Mouse (Mus musculus) urinary bladder, postnatal 36 days (tissue): ENCODE measurements around the gene Zdhhc20.
"Not testable (repeated sequence)": the region's sequence is repeated elsewhere in the genome, so short reads cannot be mapped to it uniquely, and the experiment has no call there.

ENCODE experiments used
- DNase-seq, 2 experiments: peaks; one replicate each; pipeline ENCODE4 v3.0.0; 2022; ENCODE audit warnings: low spot score in 2 of 2, mixed read lengths in 1 of 2

Gene Zdhhc20

DNA sequence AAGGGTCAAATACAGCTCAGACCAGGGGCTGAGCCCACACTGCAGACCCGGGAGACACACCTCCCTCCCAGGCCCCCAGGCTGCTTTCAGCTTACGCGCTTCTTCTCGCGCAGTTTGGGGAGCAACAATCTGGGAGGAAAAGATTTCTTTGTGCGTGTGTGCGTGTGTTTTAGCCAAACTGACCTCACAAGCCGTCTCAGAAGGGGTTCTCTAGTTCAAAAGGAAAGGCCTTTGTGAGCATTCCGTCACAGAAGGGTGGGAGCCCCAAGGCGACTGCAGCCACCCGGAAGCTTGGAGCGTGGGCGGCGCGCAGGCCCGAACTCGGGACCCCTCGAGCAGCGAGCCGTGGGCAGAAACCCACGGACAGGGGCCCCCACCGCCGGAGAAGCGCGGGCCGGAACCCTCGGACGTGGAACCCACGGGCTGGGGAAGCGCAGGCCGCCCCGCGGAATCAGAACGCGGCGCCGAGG is 500 bp downstream of the Zdhhc20 start:
- DNase-seq: peak in 1 of 2 experiments; percentile 11

DNA sequence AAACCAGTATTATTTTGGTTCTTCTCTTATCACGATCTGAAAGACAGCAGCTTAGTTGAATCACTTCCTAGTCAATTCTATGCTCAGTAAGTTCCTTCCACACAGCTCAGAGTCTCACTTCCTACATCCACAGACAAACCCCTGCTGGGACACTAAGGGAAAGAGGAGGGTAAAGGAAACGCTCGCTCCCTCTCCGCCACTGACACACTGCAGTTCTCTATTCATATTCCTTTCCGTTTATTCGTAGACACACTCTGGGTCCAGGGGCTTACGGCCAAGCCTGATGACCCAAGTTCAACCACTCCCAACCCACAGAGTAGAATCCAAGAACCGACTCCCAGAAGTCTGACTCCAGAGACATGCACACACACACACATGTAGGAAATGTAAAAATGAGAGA is 2.9 kb downstream of the Zdhhc20 start:
- DNase-seq: peak in 1 of 2 experiments; percentile 22

DNA sequence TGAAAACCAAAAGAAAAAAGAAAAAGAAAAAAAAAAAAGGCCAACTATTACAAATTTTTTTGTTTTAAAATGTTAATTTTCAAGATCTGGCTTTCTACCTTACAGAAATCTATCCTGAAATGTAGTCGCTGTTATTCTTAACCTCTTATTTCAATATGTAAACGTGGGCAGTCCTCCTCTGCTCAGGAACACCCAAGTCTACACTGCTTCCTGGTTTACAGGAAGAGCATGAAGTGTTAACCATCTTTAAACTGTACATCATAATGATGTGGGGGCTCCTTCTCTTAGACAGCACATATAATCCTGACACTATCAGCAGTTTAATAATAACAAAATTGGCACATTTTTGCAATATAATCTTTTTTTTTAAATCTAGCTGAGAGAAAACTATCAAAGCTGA is 4.0 kb downstream of the Zdhhc20 start:
- DNase-seq: no peak

DNA sequence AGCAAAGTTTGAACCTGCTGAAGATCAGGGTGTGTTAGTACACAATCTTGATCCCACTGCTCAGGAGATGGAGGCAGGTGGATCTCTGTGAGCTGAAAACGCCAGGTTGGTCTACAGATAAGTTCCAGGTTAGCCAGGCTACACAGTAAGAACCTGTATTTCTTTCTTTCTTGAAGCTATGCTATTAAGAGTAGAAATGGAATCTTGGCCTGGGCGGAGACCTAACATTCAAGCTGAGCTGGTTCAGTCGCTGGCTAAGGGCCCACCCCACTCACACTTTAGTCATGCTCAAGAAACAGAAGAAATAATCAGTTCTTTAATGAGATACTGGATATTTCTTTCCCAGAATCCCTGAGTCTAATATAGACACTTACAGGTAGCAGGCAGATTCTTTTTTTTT is 6.7 kb downstream of the Zdhhc20 start:
- DNase-seq: peak; percentile 32 to 60

DNA sequence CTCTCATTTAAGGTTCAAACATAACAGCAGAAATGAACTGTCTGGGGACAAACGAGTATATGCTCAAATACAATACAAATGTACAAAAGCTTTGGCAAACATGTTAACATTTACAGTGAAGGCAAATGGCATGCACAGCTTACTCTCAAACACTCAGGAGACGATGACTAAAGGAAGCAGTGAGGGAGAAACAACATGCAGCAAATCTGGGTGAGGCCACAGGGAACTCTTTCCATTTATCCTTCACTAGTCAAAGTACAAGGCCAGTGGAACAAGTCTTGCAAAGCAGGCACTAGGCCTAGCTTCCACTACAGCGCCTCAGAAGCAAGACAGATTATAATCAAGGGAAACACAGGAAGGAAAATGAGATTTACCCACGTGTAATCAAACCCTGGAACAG is 7.4 kb downstream of the Zdhhc20 start:
- DNase-seq: no peak

DNA sequence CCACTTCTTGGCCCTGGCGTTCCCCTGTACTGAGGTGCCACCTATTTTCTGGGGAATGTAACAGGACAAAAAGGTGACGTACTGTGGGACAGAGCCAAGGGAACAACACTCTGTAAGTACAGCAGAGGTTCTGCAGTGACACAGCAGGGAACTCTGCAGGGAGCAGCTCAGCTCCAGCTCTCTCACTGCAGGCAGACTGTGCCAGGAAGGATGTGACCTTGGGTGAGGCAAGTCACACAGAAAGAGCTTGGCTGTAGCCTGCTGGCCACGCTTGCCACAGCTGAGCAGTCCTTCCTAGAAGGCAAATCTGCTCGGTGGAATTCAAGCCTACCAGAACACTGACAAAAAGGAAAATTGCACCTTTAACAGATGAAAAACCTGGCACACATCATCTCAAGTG is 8.3 kb downstream of the Zdhhc20 start:
- peak; percentile 34 to 72 for DNase-seq

DNA sequence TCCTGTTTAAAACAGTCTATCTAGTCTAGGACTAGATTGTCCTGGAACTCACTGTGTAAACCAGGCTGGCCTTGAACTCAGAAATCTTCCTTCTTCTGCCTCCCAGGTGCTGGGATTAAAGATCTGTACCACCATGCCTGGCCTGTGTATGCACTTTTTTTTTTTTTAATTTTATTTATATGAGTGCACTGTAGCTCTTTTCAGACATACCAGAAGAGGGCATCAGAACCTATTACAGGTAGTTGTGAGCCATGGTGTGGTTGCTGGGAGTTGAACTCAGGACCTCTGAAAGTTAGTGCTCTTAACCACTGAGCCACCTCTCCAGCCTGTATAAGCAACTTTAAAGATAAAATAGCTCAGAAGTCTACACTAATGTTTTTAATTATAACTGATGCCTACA is 9.0 kb downstream of the Zdhhc20 start:
- no peak for DNase-seq

DNA sequence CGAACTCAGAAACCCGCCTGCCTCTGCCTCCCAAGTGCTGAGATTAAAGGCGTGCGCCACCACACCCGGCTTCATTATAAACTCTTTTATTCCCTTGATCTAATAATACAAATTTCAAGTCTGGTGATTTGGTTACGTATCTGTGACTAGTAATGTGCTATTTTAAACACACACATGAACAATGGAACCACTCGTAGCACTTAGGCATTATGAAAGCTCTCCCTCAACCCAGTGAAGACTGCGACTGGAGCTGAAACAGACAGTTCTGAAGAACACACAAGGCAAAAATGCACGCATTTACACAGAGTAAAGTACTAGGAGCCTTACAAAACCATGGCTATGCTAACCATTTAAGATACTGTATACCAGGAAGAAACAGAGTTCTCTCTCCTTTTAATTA is 12.2 kb downstream of the Zdhhc20 start:
- DNase-seq: no peak

DNA sequence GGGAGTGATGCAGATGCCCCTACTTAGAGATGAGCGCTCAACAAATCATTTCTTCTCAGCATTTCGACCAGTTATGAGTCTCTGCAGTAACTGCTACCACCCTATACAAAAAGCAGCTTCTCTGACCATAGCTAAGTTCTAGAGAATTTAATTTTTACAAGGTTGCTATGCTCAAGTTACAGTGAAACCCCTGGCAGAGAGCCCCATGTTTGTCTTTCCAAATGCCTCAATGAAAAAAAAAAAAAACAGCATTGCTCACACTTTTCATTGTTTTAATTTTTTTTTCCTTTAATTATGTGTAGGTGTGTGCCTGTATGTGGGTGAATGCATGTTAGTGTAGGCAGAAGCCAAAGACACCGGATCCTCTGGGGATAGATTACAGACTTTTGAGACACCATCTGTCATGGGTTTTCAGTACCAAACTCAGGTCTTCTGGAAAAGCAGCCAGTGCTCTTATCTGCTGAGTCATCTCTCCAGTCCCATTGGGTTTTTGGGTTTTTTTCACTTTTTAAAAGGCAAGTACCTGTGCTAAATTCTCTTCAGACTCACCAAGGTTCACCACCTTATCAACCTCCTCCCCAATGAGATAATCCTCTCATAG is 23.3 kb downstream of the Zdhhc20 start:
- DNase-seq: no peak

DNA sequence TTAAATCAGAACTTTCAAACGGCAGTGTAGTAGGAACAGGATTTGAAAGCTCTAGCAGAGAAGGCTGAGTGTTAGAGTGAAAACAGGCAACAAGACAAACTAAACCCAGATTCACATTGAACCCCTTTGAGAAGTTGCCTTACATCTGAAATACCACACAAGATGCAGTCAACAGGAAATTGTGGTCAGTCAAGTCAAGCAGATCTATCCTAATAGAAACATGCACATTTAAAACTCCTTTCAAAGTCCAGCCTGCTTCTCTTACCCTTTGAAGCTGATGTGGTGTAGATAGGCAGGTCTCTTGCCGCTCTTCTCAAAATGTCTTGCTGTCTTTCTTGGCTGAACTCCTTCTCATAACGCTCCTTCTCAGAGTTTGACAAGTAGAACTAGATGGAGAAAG is 24.8 kb downstream of the Zdhhc20 start:
- DNase-seq: no peak

DNA sequence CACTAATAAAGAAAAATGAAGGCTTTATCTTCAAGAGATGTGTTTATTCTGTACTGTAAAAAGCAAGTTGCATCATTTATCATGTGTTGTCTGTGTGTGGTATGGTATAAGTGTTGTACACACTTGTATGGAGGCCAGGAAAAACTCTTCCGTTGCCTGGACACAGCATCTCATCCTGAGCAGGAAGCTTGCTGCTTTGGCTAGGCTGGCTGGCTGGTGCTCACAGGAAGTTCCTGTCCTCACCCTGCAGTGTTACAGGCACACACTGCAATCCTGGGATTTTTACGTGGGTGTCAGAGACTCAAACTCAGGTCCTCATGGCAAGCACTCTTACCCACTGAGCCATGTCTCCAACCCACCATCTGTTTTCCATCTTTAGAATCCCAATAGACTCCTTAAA is 26.9 kb downstream of the Zdhhc20 start:
- no peak for DNase-seq

DNA sequence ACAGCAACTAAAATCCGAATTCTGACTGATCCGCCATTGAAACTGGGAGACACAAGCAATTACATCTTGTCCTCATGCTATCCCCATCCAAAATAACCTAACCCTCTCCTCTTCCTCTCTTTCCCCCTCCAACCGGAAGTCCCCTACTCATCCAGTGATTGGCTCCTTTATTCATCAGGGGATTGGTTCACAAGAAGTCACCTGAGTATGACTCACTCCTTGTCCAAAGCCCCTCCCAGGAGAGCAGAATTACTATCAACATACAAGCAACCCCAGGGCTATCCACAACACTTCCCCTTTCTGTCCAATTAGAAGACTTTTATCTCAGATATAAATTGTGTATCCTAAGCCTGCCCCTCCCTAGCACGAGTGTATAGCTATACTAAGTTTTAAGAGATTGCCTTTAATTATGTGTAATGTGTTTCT is 28.1 kb downstream of the Zdhhc20 start:
- no peak for DNase-seq

DNA sequence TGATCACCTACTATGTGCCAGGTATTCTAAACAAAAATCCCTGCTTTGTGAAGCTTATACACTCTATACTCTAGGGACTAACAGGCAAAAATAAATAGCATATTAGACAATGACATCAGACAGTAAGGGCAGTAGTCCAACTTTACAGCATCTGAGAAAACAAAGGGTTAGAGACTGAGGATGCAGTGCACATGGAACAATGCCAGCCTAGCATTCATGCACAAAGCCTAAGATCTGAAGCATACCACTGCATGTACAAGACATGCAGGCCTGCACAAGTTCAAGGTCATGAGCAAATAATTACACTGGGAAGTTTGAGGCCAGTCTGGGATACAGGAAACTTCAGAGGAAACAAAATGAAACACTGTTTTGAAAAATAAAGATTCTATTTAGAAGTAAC is 30.6 kb downstream of the Zdhhc20 start:
- no peak for DNase-seq

DNA sequence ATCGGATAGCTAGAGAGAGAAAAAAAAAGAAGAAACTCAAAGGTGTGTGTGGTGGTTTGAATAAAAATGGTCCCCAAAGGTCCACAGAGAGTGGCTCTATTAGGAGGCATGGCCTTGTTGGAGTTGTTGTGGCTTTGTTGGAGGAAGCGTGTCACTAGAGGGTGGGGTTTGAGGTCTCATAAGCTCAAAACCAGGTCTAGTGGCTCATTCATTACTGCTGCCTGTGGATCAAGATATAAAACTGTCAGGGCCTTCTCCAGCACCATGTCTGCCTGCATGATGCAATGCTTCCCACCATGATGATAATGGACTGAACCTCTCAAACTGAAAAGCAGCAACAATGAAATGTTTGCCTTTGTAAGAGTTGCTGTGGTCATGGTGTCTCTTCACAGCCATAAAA is 31.5 kb downstream of the Zdhhc20 start:
- no peak for DNase-seq

DNA sequence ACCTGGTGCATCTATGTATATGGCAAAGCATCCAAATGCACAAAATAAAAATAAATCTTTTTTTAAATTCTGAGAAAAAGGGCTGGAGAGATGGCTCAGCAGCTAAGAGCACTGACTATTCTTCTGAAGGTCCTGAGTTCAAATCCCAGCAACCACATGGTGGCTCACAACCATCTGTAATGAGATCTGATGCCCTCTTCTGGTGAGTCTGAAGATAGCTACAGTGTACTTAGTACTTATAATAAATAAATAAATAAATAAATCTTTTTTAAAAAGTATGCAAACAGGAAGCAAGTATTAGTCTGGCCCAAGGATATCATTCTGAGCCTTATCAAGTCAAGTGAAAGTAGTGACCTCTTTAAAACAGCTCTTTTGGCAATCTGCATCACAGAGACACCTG is 34.0 kb downstream of the Zdhhc20 start:
- DNase-seq: not testable (repeated sequence)

DNA sequence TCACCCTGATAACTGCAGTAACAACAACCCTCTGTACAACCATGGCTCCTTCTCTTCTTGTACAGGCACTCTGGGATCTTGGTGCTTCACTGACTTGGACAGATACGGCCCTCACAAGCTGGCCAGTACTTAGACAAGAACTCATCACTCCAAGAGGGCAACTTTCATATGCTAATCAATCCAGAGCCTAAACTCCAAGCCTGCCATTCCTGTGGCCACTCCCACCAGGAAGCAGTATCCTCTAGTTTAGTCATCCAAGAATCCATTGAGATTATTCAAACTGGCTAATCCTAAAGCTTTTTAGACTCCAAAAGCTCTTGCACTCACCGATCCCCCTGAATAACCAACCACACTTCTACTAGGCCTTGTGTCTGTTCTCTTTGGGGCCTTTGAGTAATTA is 37.1 kb downstream of the Zdhhc20 start:
- DNase-seq: no peak

DNA sequence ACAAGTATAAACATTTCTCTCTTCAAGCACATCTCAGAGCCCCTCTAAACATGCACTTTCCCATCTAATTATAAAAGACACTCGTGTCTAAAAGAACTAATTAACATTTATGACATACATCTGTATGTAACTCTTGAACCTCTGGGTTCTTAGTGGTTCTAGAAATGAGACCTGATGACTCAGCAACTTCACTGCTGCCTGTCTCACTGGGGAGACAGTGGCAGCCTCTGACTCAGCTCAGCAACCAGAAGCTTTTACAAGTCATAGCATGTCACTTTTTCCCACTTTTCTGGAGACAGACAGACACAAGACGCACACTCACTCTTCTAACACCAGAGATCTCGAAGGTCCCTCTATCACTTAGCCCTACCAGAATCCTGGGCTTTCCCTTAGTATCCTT is 39.7 kb downstream of the Zdhhc20 start:
- no peak for DNase-seq

DNA sequence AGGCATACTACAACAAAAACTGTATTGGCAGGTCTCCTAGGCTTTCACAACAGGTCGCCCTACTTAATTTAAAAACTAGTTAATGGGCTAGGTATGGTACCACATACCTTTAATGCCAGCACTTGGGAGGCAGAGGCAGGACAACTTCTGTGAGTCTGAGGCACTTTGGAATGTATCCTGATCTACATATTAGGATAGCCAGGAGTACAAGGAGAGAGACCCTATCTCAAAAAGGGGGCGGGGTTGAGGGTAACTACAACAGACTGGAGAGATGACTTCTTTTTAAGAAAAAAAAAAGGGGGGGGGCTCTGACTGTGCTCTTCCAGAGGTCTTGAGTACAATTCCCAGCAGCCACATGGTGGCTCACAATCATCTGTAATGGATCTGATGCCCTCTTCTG is 41.4 kb downstream of the Zdhhc20 start:
- DNase-seq: no peak

DNA sequence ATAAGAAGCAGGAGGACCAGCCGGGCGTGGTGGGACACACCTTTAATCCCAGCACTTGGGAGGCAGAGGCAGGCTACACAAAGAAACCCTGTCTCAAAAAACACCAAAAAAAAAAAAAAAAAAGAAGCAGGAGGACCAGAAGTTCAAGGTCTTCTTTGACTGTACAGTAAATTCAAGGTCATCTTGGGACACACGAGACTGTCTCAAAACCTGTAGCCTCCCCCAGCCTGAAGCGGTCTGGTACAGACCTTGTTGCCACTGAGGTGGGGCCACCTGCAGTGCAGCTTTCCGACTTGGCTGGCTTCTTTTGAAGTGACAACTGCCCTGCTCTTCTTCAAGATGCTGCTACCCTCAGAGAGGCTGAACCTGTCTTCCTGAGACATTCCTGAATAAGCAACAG is 42.0 kb downstream of the Zdhhc20 start:
- not testable (repeated sequence) for DNase-seq

DNA sequence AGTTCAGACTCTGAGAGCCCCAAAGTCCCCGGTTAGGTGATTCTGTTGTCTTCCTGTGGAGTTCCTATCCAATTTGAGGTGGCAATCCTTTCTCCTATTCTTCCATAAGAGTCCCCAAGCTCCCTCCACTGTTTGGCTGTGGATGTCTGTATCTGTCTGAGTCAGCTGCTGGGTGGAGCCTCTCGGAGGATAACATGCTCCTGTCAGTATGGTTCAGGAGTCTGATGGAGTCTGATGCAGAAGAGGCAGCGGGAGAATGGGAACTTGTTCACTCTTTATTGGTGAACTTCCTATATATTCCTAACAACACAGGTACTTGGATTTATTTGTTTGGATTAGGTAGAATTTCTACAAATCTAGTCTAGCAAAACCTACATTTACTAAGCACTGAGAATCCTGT is 45.5 kb downstream of the Zdhhc20 start:
- DNase-seq: no peak

DNA sequence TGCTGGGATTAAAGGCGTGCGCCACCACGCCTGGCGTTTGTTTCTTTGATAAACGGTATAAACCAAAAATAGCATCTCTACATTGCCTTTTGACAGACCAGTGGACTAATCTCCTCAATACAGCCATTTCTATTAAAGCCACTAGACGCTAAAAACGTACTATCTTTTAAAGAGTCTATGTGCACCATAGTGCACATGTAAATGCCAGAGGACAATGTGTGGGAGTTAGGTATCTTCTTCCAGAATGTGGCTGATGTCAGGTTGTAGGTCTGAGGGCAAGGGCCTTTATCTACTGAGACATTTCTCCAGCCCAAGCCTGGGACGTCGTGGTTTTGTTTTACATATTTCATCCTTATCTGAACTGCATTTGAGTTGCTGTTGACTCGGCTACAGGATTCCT is 54.9 kb downstream of the Zdhhc20 start:
- DNase-seq: no peak

DNA sequence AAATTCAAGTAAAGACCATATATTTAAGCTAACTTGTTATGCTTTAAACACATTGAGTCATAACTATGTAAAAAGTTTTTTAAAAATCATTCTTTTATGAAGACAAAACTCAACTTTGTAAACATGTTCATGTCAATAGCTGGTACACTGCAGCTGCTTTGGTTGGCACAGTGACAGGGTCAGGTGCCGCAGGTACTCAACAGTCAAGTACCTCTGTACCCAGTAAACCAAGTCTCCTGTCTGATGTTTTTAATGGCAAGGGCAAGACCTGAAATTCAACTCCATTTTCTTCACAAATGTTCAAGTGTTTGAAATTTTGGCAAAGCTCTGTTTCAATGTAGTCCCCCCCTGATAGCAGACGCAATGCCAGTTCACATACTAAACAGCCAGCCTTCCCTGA is 56.5 kb downstream of the Zdhhc20 start:
- no peak for DNase-seq

DNA sequence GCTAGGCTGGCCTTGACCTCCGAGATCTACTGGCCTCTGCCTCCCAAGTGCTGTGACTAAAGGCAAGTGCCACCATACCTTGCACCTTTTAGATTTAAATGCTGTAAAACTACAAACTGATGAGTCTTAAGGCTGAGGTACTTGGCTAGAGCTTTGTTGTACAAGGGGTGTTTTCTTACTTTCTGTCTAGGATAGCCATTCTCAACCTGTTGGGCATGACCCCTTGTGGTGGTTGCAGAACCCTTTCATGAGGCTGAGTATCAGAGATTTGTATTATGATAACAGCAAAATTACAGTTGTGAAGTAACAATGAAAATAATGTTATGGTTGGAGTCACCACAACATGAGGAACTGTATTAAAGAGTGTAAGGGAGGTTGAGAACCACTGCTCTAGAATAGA is 62.8 kb downstream of the Zdhhc20 start:
- DNase-seq: no peak
